Mouse (Mus musculus) heart, postnatal 36 days (tissue): ENCODE results near the gene Cdk2. TPM values are rescaled to one million over a fixed set of nuclear protein-coding genes. Genes with fewer than 3 reads are reported as not detected.
"Not testable (repeated sequence)": the region's sequence is repeated elsewhere in the genome, so short reads cannot be mapped to it uniquely, and the experiment has no call there.

Experiments
- DNase-seq, 2 experiments: peaks; one replicate each; pipeline ENCODE4 v3.0.0; 2021 to 2022
- intact Hi-C: fragments of 180-260 bp; cut with DNase I; formaldehyde crosslinking; loops from one replicate; pipeline ENCODE4 v1.15.1; 2025
- total RNA-seq, 2 experiments: library from RNA; stranded (reverse); gene quantifications; 2 replicates each; pipeline ENCODE4 v1.2.3; 2021

Cdk2 gene
- total RNA-seq, 2 experiments from 2014 or later, result 13.8 to 13.9 TPM

- intact Hi-C loops, DNase-seq: not testable (repeated sequence)
Measured at GRCm38 (mm10) chr10:128711318-128711717, 6.5 kb upstream of the Cdk2 start.

- DNase-seq, result peak in 1 of 2 experiments; percentile 29
- intact Hi-C loops, result no loop called here
Measured at GRCm38 (mm10) chr10:128705317-128705693, 474 bp upstream of the Cdk2 start.

GRCm38 (mm10) chr10:128703895-128704294 lies 936 bp downstream of the Cdk2 start, which contains the start of gene Pmel:
Gene Pmel, plus strand, starts transcription at chr10:128704195.
- no peak for DNase-seq
- intact Hi-C loops, result no loop called here

GRCm38 (mm10) chr10:128702328-128703007 lies 2.4 kb downstream of the Cdk2 start:
- intact Hi-C loops, result no loop called here

GRCm38 (mm10) chr10:128700712-128701111 lies 4.1 kb downstream of the Cdk2 start:
- intact Hi-C loops, result no loop called here
- DNase-seq, result no peak

More at GRCm38 (mm10) chr10:128702328-128703007, 2.4 kb downstream of the Cdk2 start:
- DNase-seq, result no peak

- DNase-seq, result no peak
- intact Hi-C loops, result no loop called here
Measured at GRCm38 (mm10) chr10:128699611-128700010, 5.2 kb downstream of the Cdk2 start.

- DNase-seq, result no peak
- intact Hi-C loops, result no loop called here
Measured at GRCm38 (mm10) chr10:128699006-128699405, 5.8 kb downstream of the Cdk2 start.

GRCm38 (mm10) chr10:128697072-128697725 lies 7.6 kb downstream of the Cdk2 start:
- no peak for DNase-seq
- intact Hi-C loops, result no loop called here

GRCm38 (mm10) chr10:128695992-128696807 lies 8.6 kb downstream of the Cdk2 start, which contains the start of gene Rab5b:
Gene Rab5b, minus strand, starts transcription at chr10:128696264.
- intact Hi-C loops, result no loop called here
- peak; percentile 95 to 99 for DNase-seq

- no peak for DNase-seq
- intact Hi-C loops, result no loop called here
Measured at GRCm38 (mm10) chr10:128695411-128695991, 9.3 kb downstream of the Cdk2 start.

- DNase-seq, result no peak
- intact Hi-C loops, result loop anchor here (1.0 to 5.0 kb wide), 3 partner anchors 48 to 122 kb away; partner anchors contain the start of genes Pa2g4 and Rps26
Measured at GRCm38 (mm10) chr10:128674469-128675008, 30.3 kb downstream of the Cdk2 start.

- intact Hi-C loops, result loop anchor here (1.0 to 5.0 kb wide), 3 partner anchors 48 to 122 kb away; partner anchors contain the start of genes Pa2g4 and Rps26
- DNase-seq, result peak; percentile 81 to 87
Measured at GRCm38 (mm10) chr10:128673763-128674468, 30.9 kb downstream of the Cdk2 start, which contains the start of gene Suox. Gene Suox, minus strand, starts transcription at chr10:128674073.

- DNase-seq, result no peak
- intact Hi-C loops, result loop anchor here (5.0 kb wide), 2 partner anchors 104 to 119 kb away; partner anchors contain the start of gene Pa2g4
Measured at GRCm38 (mm10) chr10:128671148-128671547, 33.7 kb downstream of the Cdk2 start.

- peak in 1 of 2 experiments; percentile 34 for DNase-seq
- intact Hi-C loops, result no loop called here
Measured at GRCm38 (mm10) chr10:128668790-128669672, 35.8 kb downstream of the Cdk2 start.

GRCm38 (mm10) chr10:128665806-128666205 lies 39.0 kb downstream of the Cdk2 start:
- intact Hi-C loops, result no loop called here
- DNase-seq, result no peak

- intact Hi-C loops, result no loop called here
- DNase-seq, result no peak
Measured at GRCm38 (mm10) chr10:128665307-128665706, 39.5 kb downstream of the Cdk2 start.

- intact Hi-C loops, result no loop called here
Measured at GRCm38 (mm10) chr10:128664808-128665207, 40.0 kb downstream of the Cdk2 start.

GRCm38 (mm10) chr10:128663441-128664220 lies 41.2 kb downstream of the Cdk2 start:
- intact Hi-C loops, result no loop called here
- no peak for DNase-seq

More at GRCm38 (mm10) chr10:128664808-128665207, 40.0 kb downstream of the Cdk2 start:
- DNase-seq, result no peak
